Mouse (Mus musculus) heart, adult 2 months (tissue): ENCODE measurements around the gene Rer1.

ENCODE experiments used
- CTCF ChIP-seq: fragments of 200-600 bp; IDR thresholded peaks from 2 replicates; pipeline ENCODE4 v1.8.1; 2022; ENCODE audit warnings: antibody characterized with exemption, mild to moderate bottlenecking, moderate library complexity
- EP300 ChIP-seq: fragments of 200-500 bp; IDR thresholded peaks from 2 replicates; pipeline ENCODE4 v1.6.1; 2011; ENCODE audit warnings: low read depth, low read length, control low read depth; ENCODE audit not compliant: insufficient read depth
- POLR2A ChIP-seq: fragments of 200-500 bp; IDR thresholded peaks from 2 replicates; pipeline ENCODE4 v1.6.1; 2011; ENCODE audit warnings: mild to moderate bottlenecking, low read depth, low read length, control low read depth; ENCODE audit not compliant: insufficient read depth

DNA sequence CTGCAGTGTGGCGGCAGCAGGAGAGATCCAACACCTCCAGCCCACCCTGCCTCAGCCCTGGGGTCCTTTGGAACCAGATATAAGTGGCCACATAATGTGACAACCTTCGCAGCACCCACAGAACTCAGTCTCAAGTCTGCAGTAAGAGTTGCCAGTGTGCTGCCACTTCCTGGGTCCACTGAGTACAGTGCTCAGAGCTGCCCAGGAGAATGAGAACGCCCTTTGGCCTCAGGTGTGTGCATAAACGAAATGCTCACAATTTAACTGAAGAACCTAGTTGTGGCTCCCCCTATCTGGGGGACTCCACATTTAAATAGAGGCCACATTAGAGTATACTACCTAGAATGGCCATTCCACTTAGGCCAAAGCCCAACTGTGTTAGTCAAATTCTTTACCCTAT, 2.6 kb downstream of the Rer1 start:
- TF ChIP-seq CTCF (no peak), POLR2A (no peak), EP300 (no peak)
